Mouse (Mus musculus): ENCODE data around the gene Afdn.

- TF ChIP-seq CTCF (IDR thresholded peaks at IDR 0.05; ENCODE audit: borderline replicate concordance, control insufficient read depth, extremely low read depth, insufficient read depth, low read length, poor library complexity) (no peak), POLR2A (IDR thresholded peaks at IDR 0.05; ENCODE audit: control insufficient read depth, extremely low read depth, insufficient read depth, low read length, poor library complexity) (no peak)
Observed at GRCm38 (mm10) chr17:13759156-13759852, 1.0 kb upstream of the Afdn start.

Measured in thymus, adult 2 months (tissue).